Mouse (Mus musculus) embryonic facial prominence, embryonic 13.5 days (tissue): ENCODE results near the gene Izumo1r. TPM values are rescaled to one million over a fixed set of nuclear protein-coding genes. Genes with fewer than 3 reads are reported as not detected.

Source experiments
- ATAC-seq: fragments of 200-750 bp; cut with Nextera tagmentation; 2 replicates; pipeline ENCODE4 v1.8.0; 2017; ENCODE audit warnings: low read depth; ENCODE audit not compliant: insufficient number of reproducible peaks, insufficient read depth, low FRiP score, low TSS enrichment
- H3K27ac ChIP-seq: fragments of 300-500 bp; sonication (generic); 2 replicates; pipeline ENCODE4 v1.5.1; 2015; ENCODE audit warnings: moderate library complexity, mild to moderate bottlenecking, inconsistent platforms
- H3K27me3 ChIP-seq: fragments of 300-500 bp; sonication (generic); 2 replicates; pipeline ENCODE4 v1.6.1; 2015; ENCODE audit warnings: mild to moderate bottlenecking, inconsistent platforms
- H3K36me3 ChIP-seq: fragments of 300-500 bp; sonication (generic); 2 replicates; pipeline ENCODE4 v1.6.1; 2015; ENCODE audit warnings: mild to moderate bottlenecking, inconsistent platforms
- H3K4me1 ChIP-seq: fragments of 300-500 bp; sonication (generic); 2 replicates; pipeline ENCODE4 v1.6.1; 2015; ENCODE audit warnings: inconsistent platforms
- H3K4me2 ChIP-seq: fragments of 300-500 bp; sonication (generic); 2 replicates; pipeline ENCODE4 v1.6.1; 2015; ENCODE audit warnings: moderate library complexity, mild to moderate bottlenecking, inconsistent platforms
- H3K4me3 ChIP-seq: fragments of 300-500 bp; sonication (generic); 2 replicates; pipeline ENCODE4 v1.5.1; 2015; ENCODE audit warnings: mild to moderate bottlenecking, inconsistent platforms
- H3K9ac ChIP-seq: fragments of 300-500 bp; sonication (generic); 2 replicates; pipeline ENCODE4 v1.6.1; 2015; ENCODE audit warnings: mild to moderate bottlenecking, inconsistent platforms
- H3K9me3 ChIP-seq: fragments of 300-500 bp; sonication (generic); 2 replicates; pipeline ENCODE4 v1.6.1; 2016; ENCODE audit warnings: inconsistent platforms
- WGBS: fragments of 180-500 bp; shearing (Covaris S2); methylation state at CpG from one replicate; pipeline ENCODE4 v1.1.7; 2015; ENCODE audit warnings: mixed read lengths; 5-methylcytosine and 5-hydroxymethylcytosine counted together
- polyA plus RNA-seq: library from polyadenylated mRNA; unstranded; fragments of >200 nt; fragmentation: Nextera tagmentation; extraction: Ambion mirVana; gene quantifications from 2 replicates; pipeline ENCODE4 v1.2.1, GENCODE M21; 2015

The Izumo1r gene
- polyA plus RNA-seq, 1 experiment from 2014 or later, result 0.44 TPM

DNA sequence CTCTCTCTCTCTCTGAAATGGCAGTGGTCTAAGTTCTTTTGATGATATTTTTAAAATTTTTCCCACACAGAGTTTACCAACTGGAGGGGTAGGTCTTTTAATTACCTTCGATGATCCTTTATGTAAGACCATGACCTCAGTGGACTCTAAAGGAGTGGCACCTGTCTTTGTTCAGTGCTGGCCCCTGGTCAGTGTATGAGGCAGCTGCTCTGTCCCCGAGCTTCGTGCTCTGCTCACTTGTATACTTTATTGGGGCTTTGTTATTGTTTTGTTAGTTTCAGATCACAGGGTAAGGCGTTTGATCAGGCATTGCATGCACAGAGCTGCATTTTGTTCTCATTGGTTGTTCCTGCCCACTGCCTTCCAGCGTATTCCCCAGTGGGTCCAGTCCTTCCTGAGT, 63.8 kb downstream of the Izumo1r start:
- Histone ChIP-seq H3K4me3 (no peak overlapping the region), H3K9ac (no peak overlapping the region), H3K4me1 (peaks cover 3% of the 10 kb centered on the region; the same call in 1 of the 2 replicates), H3K36me3 (peaks cover 15% of the 10 kb centered on the region), H3K9me3 (no peaks in the 10 kb centered on the region), H3K4me2 (no peak overlapping the region), H3K27me3 (no peaks in the 10 kb centered on the region), H3K27ac (no peak overlapping the region)
- no peak for ATAC-seq
- WGBS, result 71% methylated on average over 5 of the region's 5 CpGs

DNA sequence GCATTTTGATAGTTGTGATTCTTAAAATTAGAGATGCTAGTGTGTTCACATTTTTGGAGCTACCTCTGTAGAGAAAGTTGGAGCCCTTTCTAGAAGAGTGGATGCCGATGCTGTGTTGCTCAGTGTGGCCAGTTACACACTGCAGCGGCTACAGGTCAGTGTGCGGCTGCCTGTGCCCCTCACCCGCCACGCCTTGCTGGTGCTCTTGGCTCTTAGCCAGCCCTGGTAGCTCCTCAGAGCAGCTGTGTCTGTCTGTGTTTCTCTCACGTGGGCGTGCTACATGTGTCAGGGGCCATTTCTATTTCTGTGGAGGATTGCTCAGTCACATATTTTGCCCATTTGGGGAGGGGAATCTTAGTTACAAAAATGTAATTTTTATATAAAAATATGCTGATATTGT, 64.2 kb downstream of the Izumo1r start:
- H3K4me3 ChIP-seq, result no peak overlapping the region
- no peaks in the 10 kb centered on the region for H3K9me3 ChIP-seq
- no peak overlapping the region for H3K27ac ChIP-seq
- WGBS, result 56% methylated on average over 7 of the region's 7 CpGs
- H3K27me3 ChIP-seq, result no peaks in the 10 kb centered on the region
- no peak overlapping the region for H3K4me2 ChIP-seq
- no peak for ATAC-seq
- peaks cover 20% of the 10 kb centered on the region for H3K36me3 ChIP-seq
- no peak overlapping the region for H3K9ac ChIP-seq
- peaks cover 3% of the 10 kb centered on the region; the same call in 1 of the 2 replicates for H3K4me1 ChIP-seq

Other genes with a start within 250 kb of the Izumo1r start
- gene Piwil4, start 163.2 kb downstream of the Izumo1r start, polyA plus RNA-seq, result not detected in 2 replicates
- 2.0 and 2.7 TPM in 2 replicates for gene Fut4, start 151.6 kb downstream of the Izumo1r start, polyA plus RNA-seq
- gene 1700012B09Rik, start 132.9 kb downstream of the Izumo1r start, polyA plus RNA-seq, result 0.77 TPM in 1 of 2 replicates, not detected in the other
- 27.9 and 29.2 TPM in 2 replicates for gene Mre11a, start 119.3 kb downstream of the Izumo1r start, polyA plus RNA-seq
- gene Ankrd49, start 119.1 kb downstream of the Izumo1r start, polyA plus RNA-seq, result 51.5 and 52.0 TPM in 2 replicates
- gene Gpr83, start 43.7 kb downstream of the Izumo1r start, polyA plus RNA-seq, result 0.19 and 0.27 TPM in 2 replicates
- 49.5 and 52.7 TPM in 2 replicates for gene Panx1, start 141.5 kb upstream of the Izumo1r start, polyA plus RNA-seq
- 0.06 TPM in 1 of 2 replicates, not detected in the other for gene Hephl1, start 208.2 kb upstream of the Izumo1r start, polyA plus RNA-seq